12 mouse cellular contexts compared by ENCODE assay signal in genomic region chr11:56307051-56307450, GRCm38 (mm10).
A peak's percentile ranks its signal among the peaks of the same experiment; 100 is the strongest.
DNase-seq lines count a peak whose midpoint lies in the region; ATAC-seq lines count a peak whose summit lies in the region.
"Had no signal": no experiment of that assay in that cellular context is flagged by ENCODE, and none has a peak within 500 bp of the region (broad histone marks: within the 10 kb centered on the region; RNA-seq: fewer than 3 reads in every experiment).

No protein-coding gene starts in this region.

- no peaks in the 10 kb centered on the region for H3K27me3 ChIP-seq in midbrain, embryonic 14.5 days (ENCODE audit: control insufficient read depth, insufficient read depth, low read length)
- no peaks in the 10 kb centered on the region for H3K27me3 ChIP-seq in midbrain, embryonic 11.5 days (ENCODE audit: control insufficient read depth, insufficient read depth, low read length)
- H3K27me3 ChIP-seq: intestine, embryonic 15.5 days; megakaryocyte, embryonic 14.5 days had no signal

- no peak for ATAC-seq in midbrain, embryonic 14.5 days (ENCODE audit: low FRiP score, low TSS enrichment)
- no peak for ATAC-seq in midbrain, embryonic 11.5 days (ENCODE audit: low FRiP score)
- ATAC-seq: intestine, embryonic 15.5 days had no signal

- no peaks in the 10 kb centered on the region for H3K4me1 ChIP-seq in midbrain, embryonic 14.5 days (ENCODE audit: control insufficient read depth, insufficient read depth, low read length)
- no peaks in the 10 kb centered on the region for H3K4me1 ChIP-seq in midbrain, embryonic 11.5 days (ENCODE audit: control insufficient read depth, insufficient read depth, low read length)
- H3K4me1 ChIP-seq: intestine, embryonic 15.5 days; megakaryocyte, embryonic 14.5 days had no signal

- intact Hi-C loops in gastrocnemius, postnatal 14 days (cut with DNase I; ENCODE audit: low total_unique reads), result no loop called here

- no peak overlapping the region for H3K27ac ChIP-seq in midbrain, embryonic 14.5 days (replicated peaks; ENCODE audit: low read depth, low read length)
- H3K27ac ChIP-seq in midbrain, embryonic 11.5 days (ENCODE audit: low read depth, low read length), result no peak overlapping the region
- H3K27ac ChIP-seq: intestine, embryonic 15.5 days had no signal

- no peak overlapping the region for H3K9ac ChIP-seq in midbrain, embryonic 14.5 days (replicated peaks; ENCODE audit: low read length)
- H3K9ac ChIP-seq in midbrain, embryonic 11.5 days (ENCODE audit: low read length), result no peak overlapping the region
- H3K9ac ChIP-seq: intestine, embryonic 15.5 days had no signal

- H3K9me3 ChIP-seq in midbrain, embryonic 14.5 days (ENCODE audit: control insufficient read depth, low read length), result no peaks in the 10 kb centered on the region
- no peaks in the 10 kb centered on the region for H3K9me3 ChIP-seq in midbrain, embryonic 11.5 days (ENCODE audit: control insufficient read depth, low read length)
- H3K9me3 ChIP-seq: intestine, embryonic 15.5 days; megakaryocyte, embryonic 14.5 days had no signal

- no peak overlapping the region for H3K4me2 ChIP-seq in midbrain, embryonic 14.5 days (ENCODE audit: low read length)
- no peak overlapping the region for H3K4me2 ChIP-seq in midbrain, embryonic 11.5 days
- H3K4me2 ChIP-seq: intestine, embryonic 15.5 days had no signal

- WGBS in midbrain, embryonic 14.5 days, result 33% methylated on average over 3 of the region's 3 CpGs
- 33% methylated on average over 3 of the region's 3 CpGs for WGBS in midbrain, embryonic 11.5 days

- H3K4me3 ChIP-seq in midbrain, embryonic 14.5 days (replicated peaks; ENCODE audit: low read depth, low read length), result no peak overlapping the region
- no peak overlapping the region for H3K4me3 ChIP-seq in midbrain, embryonic 11.5 days (ENCODE audit: low read depth, low read length)
- H3K4me3 ChIP-seq: intestine, embryonic 15.5 days; megakaryocyte, embryonic 14.5 days had no signal

- peak; percentile 1 for DNase-seq in kidney, adult 9 months
- DNase-seq in kidney, postnatal 14 days, result no peak
- peak; percentile 17 for DNase-seq in midbrain, embryonic 14.5 days
- DNase-seq in midbrain, embryonic 11.5 days (ENCODE audit: low spot score, missing footprints), result no peak
- peak; percentile 23 for DNase-seq in NIH3T3 (ENCODE audit: low read depth)
- peak; percentile 9 for DNase-seq in mesoderm, embryonic 11.5 days (ENCODE audit: low read depth, low spot score)
- no peak for DNase-seq in gastrocnemius, postnatal 14 days
- DNase-seq: cerebellum, postnatal 25 days; heart, adult 11 months; lung, adult 18-20 months had no signal

- no peaks in the 10 kb centered on the region for H3K36me3 ChIP-seq in midbrain, embryonic 14.5 days (ENCODE audit: control insufficient read depth, insufficient read depth, low read length)
- no peaks in the 10 kb centered on the region for H3K36me3 ChIP-seq in midbrain, embryonic 11.5 days (ENCODE audit: control insufficient read depth, insufficient read depth, low read length)
- H3K36me3 ChIP-seq: intestine, embryonic 15.5 days had no signal

Comparison
In these comparisons a context has a peak if more than half of its experiments do, and no peak if none do; other contexts are left out.
1. DNase-seq: peak in kidney, adult 9 months (single experiment), midbrain, embryonic 14.5 days (single experiment), NIH3T3 (single experiment) and mesoderm, embryonic 11.5 days (single experiment); none in kidney, postnatal 14 days (single experiment), midbrain, embryonic 11.5 days (single experiment) and gastrocnemius, postnatal 14 days (single experiment).